Mouse (Mus musculus): ENCODE measurements around the gene Atg101. TPM values are rescaled to one million over a fixed set of nuclear protein-coding genes. Genes with fewer than 3 reads are reported as not detected.

The Atg101 gene
- polyA plus RNA-seq, 1 experiment from 2014 or later = 64.1 TPM

- ATAC-seq (ENCODE audit: insufficient number of reproducible peaks, insufficient read depth, low FRiP score, low read depth) = no peak
- H3K27me3 ChIP-seq (ENCODE audit: control insufficient read depth, insufficient read depth, low read length) = no peaks in the 10 kb centered on the region
- H3K4me2 ChIP-seq (replicated peaks; ENCODE audit: low read depth, low read length) = no peak overlapping the region
- no peak overlapping the region; the same call in 1 of the 2 replicates for H3K9ac ChIP-seq (replicated peaks; ENCODE audit: low read depth, low read length)
- H3K9me3 ChIP-seq (ENCODE audit: control insufficient read depth, low read depth, low read length) = no peaks in the 10 kb centered on the region
- H3K36me3 ChIP-seq (ENCODE audit: control insufficient read depth, insufficient read depth, low read length) = no peaks in the 10 kb centered on the region
- H3K27ac ChIP-seq (ENCODE audit: low read length) = no peak overlapping the region
- H3K4me1 ChIP-seq (ENCODE audit: control insufficient read depth, insufficient read depth, low read length) = peaks cover 18% of the 10 kb centered on the region; the same call in 1 of the 2 replicates
- H3K4me3 ChIP-seq (ENCODE audit: low read depth, low read length) = no peak overlapping the region
- 61% methylated on average over 4 of the region's 4 CpGs for WGBS
Observed at GRCm38 (mm10) chr15:101332370-101332769, 48.3 kb downstream of the Atg101 start.

GRCm38 (mm10) chr15:101333165-101333564 is 49.1 kb downstream of the Atg101 start:
- H3K4me2 ChIP-seq (replicated peaks; ENCODE audit: low read depth, low read length) = no peak overlapping the region
- ATAC-seq (ENCODE audit: insufficient number of reproducible peaks, insufficient read depth, low FRiP score, low read depth) = no peak
- H3K4me3 ChIP-seq (ENCODE audit: low read depth, low read length) = no peak overlapping the region
- H3K27me3 ChIP-seq (ENCODE audit: control insufficient read depth, insufficient read depth, low read length) = no peaks in the 10 kb centered on the region
- peaks cover 14% of the 10 kb centered on the region; the same call in 1 of the 2 replicates for H3K4me1 ChIP-seq (ENCODE audit: control insufficient read depth, insufficient read depth, low read length)
- H3K9me3 ChIP-seq (ENCODE audit: control insufficient read depth, low read depth, low read length) = no peaks in the 10 kb centered on the region
- H3K9ac ChIP-seq (replicated peaks; ENCODE audit: low read depth, low read length) = no peak overlapping the region; the same call in 1 of the 2 replicates
- H3K36me3 ChIP-seq (ENCODE audit: control insufficient read depth, insufficient read depth, low read length) = no peaks in the 10 kb centered on the region
- H3K27ac ChIP-seq (ENCODE audit: low read length) = peak overlapping the region; percentile 48; the same call in 1 of the 2 replicates
- WGBS = 4% methylated on average over 1 of the region's 1 CpGs

GRCm38 (mm10) chr15:101333648-101334047 is 49.6 kb downstream of the Atg101 start:
- H3K27ac ChIP-seq (ENCODE audit: low read length) = no peak overlapping the region
- H3K27me3 ChIP-seq (ENCODE audit: control insufficient read depth, insufficient read depth, low read length) = no peaks in the 10 kb centered on the region
- no peaks in the 10 kb centered on the region for H3K36me3 ChIP-seq (ENCODE audit: control insufficient read depth, insufficient read depth, low read length)
- H3K9me3 ChIP-seq (ENCODE audit: control insufficient read depth, low read depth, low read length) = no peaks in the 10 kb centered on the region
- no peak for ATAC-seq (ENCODE audit: insufficient number of reproducible peaks, insufficient read depth, low FRiP score, low read depth)
- H3K4me2 ChIP-seq (replicated peaks; ENCODE audit: low read depth, low read length) = no peak overlapping the region
- peaks cover 14% of the 10 kb centered on the region; the same call in 1 of the 2 replicates for H3K4me1 ChIP-seq (ENCODE audit: control insufficient read depth, insufficient read depth, low read length)
- no peak overlapping the region for H3K4me3 ChIP-seq (ENCODE audit: low read depth, low read length)
- H3K9ac ChIP-seq (replicated peaks; ENCODE audit: low read depth, low read length) = no peak overlapping the region
- 74% methylated on average over 4 of the region's 4 CpGs for WGBS

DNA sequence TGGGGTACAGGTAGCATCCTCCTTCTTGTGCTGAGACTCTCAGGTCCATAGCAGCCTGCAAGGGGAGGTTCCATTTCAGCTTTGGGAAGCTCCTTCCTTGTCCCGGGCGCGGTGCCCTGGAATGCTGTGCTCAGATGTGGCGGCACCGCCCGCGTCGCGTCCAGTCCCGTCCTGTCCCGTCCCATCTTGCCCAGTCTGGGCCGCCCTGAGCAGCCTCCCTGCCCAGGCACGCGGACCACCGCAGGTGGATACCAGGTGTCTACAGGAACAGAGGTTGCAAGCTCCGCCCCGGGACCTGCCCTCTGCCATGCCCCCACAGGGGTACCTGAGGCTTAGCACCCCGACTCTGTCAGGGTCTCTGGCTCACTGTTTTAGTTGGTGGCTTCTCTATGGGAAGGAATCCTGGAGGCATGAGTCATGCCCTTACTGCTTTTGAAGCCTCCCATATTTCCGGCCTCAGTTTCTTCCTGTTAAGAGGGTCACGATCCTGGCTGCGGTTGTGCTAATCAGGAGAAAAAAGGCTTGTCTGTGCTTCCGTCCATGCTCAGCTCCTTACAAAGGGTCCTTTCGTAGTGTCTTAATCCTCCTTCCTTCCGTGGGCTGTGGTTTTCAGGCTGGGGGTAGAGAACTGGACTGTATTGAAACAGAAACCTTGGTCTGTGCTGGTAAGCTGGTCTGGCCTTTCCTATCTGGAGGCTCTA is 52.6 kb downstream of the Atg101 start:
- 50% methylated on average over 24 of the region's 24 CpGs for WGBS
- 0 out of 2 replicates have a peak overlapping the region, but pooled peaks have one; percentile 10 for H3K9ac ChIP-seq (replicated peaks; ENCODE audit: low read depth, low read length)
- H3K27ac ChIP-seq (ENCODE audit: low read length) = peak overlapping the region; percentile 71
- H3K4me1 ChIP-seq (ENCODE audit: control insufficient read depth, insufficient read depth, low read length) = 0 out of 2 replicates have a peak, but pooled peaks cover 11% of the 10 kb centered on the region
- ATAC-seq (ENCODE audit: insufficient number of reproducible peaks, insufficient read depth, low FRiP score, low read depth) = peak; percentile 34; the same call in 1 of the 2 replicates
- no peak overlapping the region for H3K4me3 ChIP-seq (ENCODE audit: low read depth, low read length)
- H3K4me2 ChIP-seq (replicated peaks; ENCODE audit: low read depth, low read length) = no peak overlapping the region
- H3K36me3 ChIP-seq (ENCODE audit: control insufficient read depth, insufficient read depth, low read length) = no peaks in the 10 kb centered on the region
- no peaks in the 10 kb centered on the region for H3K27me3 ChIP-seq (ENCODE audit: control insufficient read depth, insufficient read depth, low read length)
- no peaks in the 10 kb centered on the region for H3K9me3 ChIP-seq (ENCODE audit: control insufficient read depth, low read depth, low read length)

DNA sequence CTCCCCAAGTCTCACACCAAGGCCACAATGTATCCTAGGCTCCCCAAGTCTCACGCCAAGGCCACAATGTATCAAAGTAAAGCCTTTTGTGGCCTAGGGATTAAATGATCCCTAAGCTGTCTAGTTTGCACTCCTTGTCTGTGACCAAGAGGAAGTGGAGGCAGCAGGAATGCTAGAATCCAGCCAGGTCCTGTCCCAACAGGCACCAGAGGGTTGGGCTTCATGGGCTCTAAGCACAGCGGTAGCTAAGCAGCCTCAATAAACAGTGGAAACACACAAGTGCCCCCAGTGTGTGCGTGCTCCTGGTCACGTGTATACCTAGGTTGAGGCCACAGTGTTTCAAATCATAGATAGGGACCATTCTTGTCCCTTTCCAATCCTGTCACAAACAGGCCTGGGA is 54.3 kb downstream of the Atg101 start:
- ATAC-seq (ENCODE audit: insufficient number of reproducible peaks, insufficient read depth, low FRiP score, low read depth) = no peak
- H3K9me3 ChIP-seq (ENCODE audit: control insufficient read depth, low read depth, low read length) = no peaks in the 10 kb centered on the region
- H3K4me1 ChIP-seq (ENCODE audit: control insufficient read depth, insufficient read depth, low read length) = 0 out of 2 replicates have a peak, but pooled peaks cover under 1% of the 10 kb centered on the region
- no peaks in the 10 kb centered on the region for H3K27me3 ChIP-seq (ENCODE audit: control insufficient read depth, insufficient read depth, low read length)
- H3K27ac ChIP-seq (ENCODE audit: low read length) = peak overlapping the region; percentile 71; the same call in 1 of the 2 replicates
- no peak overlapping the region for H3K9ac ChIP-seq (replicated peaks; ENCODE audit: low read depth, low read length)
- H3K4me3 ChIP-seq (ENCODE audit: low read depth, low read length) = no peak overlapping the region
- H3K36me3 ChIP-seq (ENCODE audit: control insufficient read depth, insufficient read depth, low read length) = no peaks in the 10 kb centered on the region
- no peak overlapping the region for H3K4me2 ChIP-seq (replicated peaks; ENCODE audit: low read depth, low read length)
- WGBS = 65% methylated on average over 4 of the region's 4 CpGs

GRCm38 (mm10) chr15:101339537-101339936 is 55.5 kb downstream of the Atg101 start:
- ATAC-seq (ENCODE audit: insufficient number of reproducible peaks, insufficient read depth, low FRiP score, low read depth) = peak; percentile 85; the same call in 1 of the 2 replicates

More at GRCm38 (mm10) chr15:101339537-101339936, 55.5 kb downstream of the Atg101 start:
- H3K27ac ChIP-seq (ENCODE audit: low read length) = peak overlapping the region; percentile 22; the same call in 1 of the 2 replicates
- no peak overlapping the region for H3K4me2 ChIP-seq (replicated peaks; ENCODE audit: low read depth, low read length)
- no peaks in the 10 kb centered on the region for H3K27me3 ChIP-seq (ENCODE audit: control insufficient read depth, insufficient read depth, low read length)
- H3K4me1 ChIP-seq (ENCODE audit: control insufficient read depth, insufficient read depth, low read length) = no peaks in the 10 kb centered on the region
- no peak overlapping the region for H3K9ac ChIP-seq (replicated peaks; ENCODE audit: low read depth, low read length)
- 0% methylated on average over 2 of the region's 2 CpGs for WGBS
- H3K4me3 ChIP-seq (ENCODE audit: low read depth, low read length) = no peak overlapping the region
- H3K9me3 ChIP-seq (ENCODE audit: control insufficient read depth, low read depth, low read length) = no peaks in the 10 kb centered on the region
- H3K36me3 ChIP-seq (ENCODE audit: control insufficient read depth, insufficient read depth, low read length) = no peaks in the 10 kb centered on the region

Other genes with a start within 250 kb of the Atg101 start
- gene Gm47841, start 236.9 kb upstream of the Atg101 start, polyA plus RNA-seq (2014; fragmentation: Nextera tagmentation; extraction: Ambion mirVana) = not detected in 2 replicates
- gene Fignl2, start 205.7 kb upstream of the Atg101 start, polyA plus RNA-seq (2014; fragmentation: Nextera tagmentation; extraction: Ambion mirVana) = 0.38 and 0.41 TPM in 2 replicates
- gene Ankrd33, start 168.5 kb upstream of the Atg101 start, polyA plus RNA-seq (2014; fragmentation: Nextera tagmentation; extraction: Ambion mirVana) = not detected in 2 replicates
- 15.6 and 16.9 TPM in 2 replicates for gene Acvrl1, start 155.8 kb upstream of the Atg101 start, polyA plus RNA-seq (2014; fragmentation: Nextera tagmentation; extraction: Ambion mirVana)
- 11.5 and 14.5 TPM in 2 replicates for gene Acvr1b, start 110.2 kb upstream of the Atg101 start, polyA plus RNA-seq (2014; fragmentation: Nextera tagmentation; extraction: Ambion mirVana)
- gene Grasp, start 60.1 kb upstream of the Atg101 start, polyA plus RNA-seq (2014; fragmentation: Nextera tagmentation; extraction: Ambion mirVana) = 6.4 and 7.2 TPM in 2 replicates
- 10.1 and 12.1 TPM in 2 replicates for gene Nr4a1, start 30.0 kb upstream of the Atg101 start, polyA plus RNA-seq (2014; fragmentation: Nextera tagmentation; extraction: Ambion mirVana)
- gene 6030408B16Rik, start 8.9 kb downstream of the Atg101 start, polyA plus RNA-seq (2014; fragmentation: Nextera tagmentation; extraction: Ambion mirVana) = 20.1 and 25.0 TPM in 2 replicates
- 2.4 and 4.0 TPM in 2 replicates for gene Krt80, start 85.9 kb downstream of the Atg101 start, polyA plus RNA-seq (2014; fragmentation: Nextera tagmentation; extraction: Ambion mirVana)
- 131 and 148 TPM in 2 replicates for gene Krt7, start 126.8 kb downstream of the Atg101 start, polyA plus RNA-seq (2014; fragmentation: Nextera tagmentation; extraction: Ambion mirVana)
- gene Krt87, start 154.5 kb downstream of the Atg101 start, polyA plus RNA-seq (2014; fragmentation: Nextera tagmentation; extraction: Ambion mirVana) = 0.10 and 0.11 TPM in 2 replicates
- not detected in 2 replicates for gene Krt88, start 163.5 kb downstream of the Atg101 start, polyA plus RNA-seq (2014; fragmentation: Nextera tagmentation; extraction: Ambion mirVana)
- gene Krt81, start 179.5 kb downstream of the Atg101 start, polyA plus RNA-seq (2014; fragmentation: Nextera tagmentation; extraction: Ambion mirVana) = not detected in 2 replicates
- not detected in 2 replicates for gene Krt86, start 189.2 kb downstream of the Atg101 start, polyA plus RNA-seq (2014; fragmentation: Nextera tagmentation; extraction: Ambion mirVana)
- not detected in 2 replicates for gene Krt83, start 207.2 kb downstream of the Atg101 start, polyA plus RNA-seq (2014; fragmentation: Nextera tagmentation; extraction: Ambion mirVana)
- gene Gm49425, start 233.0 kb downstream of the Atg101 start, polyA plus RNA-seq (2014; fragmentation: Nextera tagmentation; extraction: Ambion mirVana) = not detected in 2 replicates
- gene Krt84, start 248.5 kb downstream of the Atg101 start, polyA plus RNA-seq (2014; fragmentation: Nextera tagmentation; extraction: Ambion mirVana) = not detected in 2 replicates

Measured in stomach, embryonic 14.5 days (tissue).